Mouse (Mus musculus) macrophage (primary cell): ENCODE results near the gene Gm7271. TPM values are rescaled to one million over a fixed set of nuclear protein-coding genes. Genes with fewer than 3 reads are reported as not detected.

Experiments
- H3K27ac ChIP-seq: fragments of 350-480 bp; formaldehyde crosslinking; 2 replicates; pipeline ENCODE4 v1.9.0; 2021
- H3K36me3 ChIP-seq: fragments of 350-480 bp; formaldehyde crosslinking; 2 replicates; pipeline ENCODE4 v1.9.0; 2021; ENCODE audit errors: inconsistent target
- H3K4me3 ChIP-seq: fragments of 350-480 bp; formaldehyde crosslinking; 2 replicates; pipeline ENCODE4 v1.9.0; 2021; ENCODE audit errors: inconsistent target
- H3K79me2 ChIP-seq: fragments of 350-480 bp; formaldehyde crosslinking; 2 replicates; pipeline ENCODE4 v1.9.0; 2021; ENCODE audit errors: inconsistent target
- WGBS: methylation state at CpG from one replicate; pipeline ENCODE4 v1.1.7; 2026; ENCODE audit warnings: inconsistent platforms; ENCODE audit not compliant: missing documents; 5-methylcytosine and 5-hydroxymethylcytosine counted together
- polyA plus RNA-seq: library from polyadenylated mRNA; stranded (reverse); fragments of 250-400 nt; gene quantifications from 3 replicates; pipeline ENCODE4 v1.2.4, GENCODE M21; 2018; ENCODE audit warnings: inconsistent platforms
- total RNA-seq, 78 experiments: library from RNA; depleted of rRNA; stranded (reverse); fragments of 250-400 nt; gene quantifications; 1 replicate in 9 of 78; 2 replicates in 24 of 78; 3 replicates in 43 of 78; 4 replicates in 2 of 78; pipeline ENCODE4 v1.2.4; 2018; ENCODE audit warnings: inconsistent platforms in 56 of 78

The Gm7271 gene
- total RNA-seq (2018; cell fraction: chromatin; rRNA removed): not detected
- total RNA-seq (2018; cell fraction: cytosol; rRNA removed): not detected
- not detected for total RNA-seq (2018; cell fraction: nucleus; rRNA removed)
- polyA plus RNA-seq: not detected in 3 replicates

GRCm38 (mm10) chr5:76483811-76484210 lies at the start of gene Gm7271:
Gene Gm7271 (plus strand): TSS chr5:76484040.
- Histone ChIP-seq H3K36me3 (no peaks in the 10 kb centered on the region), H3K4me3 (no peak within 1 kb of the TSS), H3K79me2 (no peaks in the 10 kb centered on the region), H3K27ac (no peak within 1 kb of the TSS)
- 73% methylated on average over 5 of the region's 5 CpGs for WGBS

DNA sequence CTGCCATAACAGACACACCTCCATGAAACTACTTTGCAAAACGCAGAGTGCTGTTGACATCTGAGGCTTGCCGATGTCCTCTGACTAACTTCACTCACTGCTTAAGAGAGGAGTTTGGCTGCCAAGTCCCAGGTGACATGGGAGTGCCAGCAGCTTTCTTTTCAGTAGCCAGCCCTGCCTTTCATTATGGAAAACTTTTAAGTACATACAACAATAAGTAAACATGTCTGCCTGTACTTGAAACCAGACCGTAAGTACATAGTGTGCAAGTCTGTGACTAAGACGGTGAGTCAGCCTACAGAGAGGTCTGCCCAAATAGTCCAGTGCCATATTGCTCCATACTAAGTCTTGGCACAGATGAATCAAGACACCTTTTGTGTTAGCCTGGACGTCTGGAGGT lies 46.7 kb upstream of the Gm7271 start:
- Histone ChIP-seq H3K79me2 (no peaks in the 10 kb centered on the region), H3K36me3 (no peaks in the 10 kb centered on the region), H3K27ac (no peak overlapping the region), H3K4me3 (no peak overlapping the region)
- 88% methylated on average over 5 of the region's 5 CpGs for WGBS

- 57% methylated on average over 8 of the region's 8 CpGs for WGBS
These were observed 46.1 kb upstream of the Gm7271 start for GRCm38 (mm10) chr5:76437696-76438095.

GRCm38 (mm10) chr5:76441431-76441830 lies 42.4 kb upstream of the Gm7271 start:
- 80% methylated on average over 4 of the region's 4 CpGs for WGBS
- H3K4me3 ChIP-seq: no peak overlapping the region
- no peaks in the 10 kb centered on the region for H3K79me2 ChIP-seq
- H3K27ac ChIP-seq: no peak overlapping the region
- H3K36me3 ChIP-seq: no peaks in the 10 kb centered on the region

More at GRCm38 (mm10) chr5:76437696-76438095, 46.1 kb upstream of the Gm7271 start:
- no peaks in the 10 kb centered on the region for H3K79me2 ChIP-seq
- H3K4me3 ChIP-seq: no peak overlapping the region
- no peaks in the 10 kb centered on the region for H3K36me3 ChIP-seq
- H3K27ac ChIP-seq: no peak overlapping the region

- Histone ChIP-seq H3K36me3 (no peaks in the 10 kb centered on the region), H3K79me2 (no peaks in the 10 kb centered on the region), H3K27ac (no peak overlapping the region), H3K4me3 (no peak overlapping the region)
- WGBS: 95% methylated on average over 2 of the region's 2 CpGs
These were observed 8.9 kb upstream of the Gm7271 start for GRCm38 (mm10) chr5:76474931-76475330.

DNA sequence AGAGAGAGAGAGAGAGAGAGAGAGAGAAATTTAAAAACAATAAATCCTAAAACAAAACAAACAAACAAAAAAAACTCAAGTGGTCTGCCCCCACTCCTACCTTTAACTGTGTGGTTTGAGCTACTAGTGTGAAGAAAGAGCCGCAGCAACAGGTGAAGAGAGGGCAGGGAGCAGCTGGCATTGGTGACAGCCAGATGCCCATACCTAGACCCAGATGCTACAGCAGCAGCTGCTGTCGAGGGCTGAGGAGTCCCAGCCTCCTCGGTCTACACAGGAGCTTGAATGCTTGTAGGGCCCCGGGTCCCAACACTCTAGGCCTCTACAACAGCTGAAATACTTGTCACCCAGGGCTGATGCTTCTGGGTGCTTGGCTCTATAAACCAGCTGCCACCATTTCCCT lies 7.0 kb upstream of the Gm7271 start:
- 96% methylated on average over 4 of the region's 4 CpGs for WGBS
- Histone ChIP-seq H3K4me3 (no peak overlapping the region), H3K79me2 (no peaks in the 10 kb centered on the region), H3K36me3 (no peaks in the 10 kb centered on the region), H3K27ac (no peak overlapping the region)

DNA sequence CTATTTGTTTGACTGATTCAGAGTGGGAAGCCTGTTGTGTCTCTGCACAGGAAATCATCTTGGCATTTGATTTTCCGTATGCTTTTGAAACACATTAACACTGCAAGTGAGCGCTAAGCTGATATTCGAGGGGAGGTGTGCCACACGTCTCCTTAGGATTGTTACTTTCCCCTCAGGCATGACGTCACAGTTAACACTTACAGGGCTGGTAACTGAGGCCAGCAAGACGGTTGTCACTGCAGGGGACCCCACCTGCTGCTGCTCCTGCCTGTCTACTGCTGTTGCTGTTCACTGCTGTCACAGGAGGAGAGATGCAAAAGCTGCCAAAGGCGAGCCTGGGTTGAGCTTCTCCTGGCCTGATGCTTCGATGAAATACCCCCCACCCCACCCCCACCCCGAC lies 6.1 kb upstream of the Gm7271 start:
- WGBS: 69% methylated on average over 7 of the region's 9 CpGs
- H3K36me3 ChIP-seq: no peaks in the 10 kb centered on the region

DNA sequence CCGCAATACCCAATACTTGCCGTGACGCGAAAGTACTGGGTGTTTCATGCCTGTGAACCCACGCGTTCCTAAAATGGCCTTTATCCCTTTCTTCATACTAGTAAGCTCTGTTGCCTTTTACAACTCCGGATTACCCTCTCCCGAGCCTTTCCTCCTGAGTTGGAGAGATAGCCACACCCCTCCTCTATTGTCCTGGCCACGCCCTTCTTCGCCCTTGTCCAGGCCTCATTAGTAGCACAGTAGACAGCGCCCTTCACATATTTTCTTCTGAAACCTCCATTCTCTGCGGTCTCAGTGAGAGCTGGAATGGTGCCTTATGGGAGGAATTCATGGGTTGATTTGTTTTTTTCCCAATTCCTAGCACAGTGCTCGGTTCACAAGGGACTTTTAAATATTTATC lies 11.3 kb downstream of the Gm7271 start:
- Histone ChIP-seq H3K27ac (no peak overlapping the region), H3K4me3 (no peak overlapping the region), H3K79me2 (no peaks in the 10 kb centered on the region), H3K36me3 (no peaks in the 10 kb centered on the region)
- 96% methylated on average over 13 of the region's 13 CpGs for WGBS

More for the DNA sequence above, 6.1 kb upstream of the Gm7271 start:
- Histone ChIP-seq H3K79me2 (no peaks in the 10 kb centered on the region), H3K4me3 (no peak overlapping the region), H3K27ac (no peak overlapping the region)

GRCm38 (mm10) chr5:76522446-76522845 lies 38.6 kb downstream of the Gm7271 start:
- H3K4me3 ChIP-seq: no peak overlapping the region
- WGBS: no CpG with 5 or more reads among the region's 1 CpGs

DNA sequence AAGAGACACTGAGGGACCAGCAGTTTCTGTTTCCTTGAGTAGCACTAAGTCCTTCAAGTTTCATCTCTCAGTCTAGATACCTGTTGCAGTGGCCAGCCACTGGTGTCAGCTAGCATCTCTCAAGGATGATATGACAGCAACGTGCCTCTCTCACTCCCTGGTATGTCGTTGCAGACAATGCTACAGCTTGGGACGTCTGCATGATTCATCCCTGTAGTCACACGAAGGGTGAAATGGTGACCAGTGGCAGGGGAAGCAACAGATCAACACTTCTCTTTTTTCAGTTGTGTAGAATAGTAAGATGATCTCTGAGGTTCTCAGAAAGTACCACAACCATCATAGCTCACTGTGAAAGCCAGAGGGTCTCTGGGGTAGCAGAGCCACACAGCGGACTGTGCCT lies 40.8 kb downstream of the Gm7271 start:
- 21% methylated on average over 5 of the region's 5 CpGs for WGBS
- Histone ChIP-seq H3K4me3 (peak overlapping the region; percentile 7; the same call in 1 of the 2 replicates), H3K79me2 (peaks cover 2% of the 10 kb centered on the region), H3K36me3 (no peaks in the 10 kb centered on the region), H3K27ac (peak overlapping the region; percentile 90)

More at GRCm38 (mm10) chr5:76522446-76522845, 38.6 kb downstream of the Gm7271 start:
- no peaks in the 10 kb centered on the region for H3K79me2 ChIP-seq
- H3K27ac ChIP-seq: peak overlapping the region; percentile 75
- H3K36me3 ChIP-seq: no peaks in the 10 kb centered on the region

DNA sequence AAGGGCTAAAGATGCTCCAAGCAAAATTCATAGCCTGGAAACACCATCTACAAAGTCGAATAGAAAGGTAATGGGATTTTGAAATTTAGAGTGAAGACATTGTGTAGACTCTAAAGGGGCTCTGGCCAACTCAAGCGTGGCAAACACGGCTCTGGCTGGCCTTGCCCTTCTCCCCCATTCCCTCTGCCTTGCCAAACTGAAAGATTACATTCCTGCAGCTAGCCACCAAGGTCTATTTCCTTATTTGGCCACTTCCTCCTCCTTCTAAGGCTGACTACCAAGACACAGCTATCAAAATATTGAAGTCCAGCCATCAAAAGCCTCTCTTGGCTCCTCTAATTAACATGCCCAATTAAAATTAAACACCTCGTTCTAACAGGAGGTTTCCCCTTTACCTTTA lies 41.2 kb downstream of the Gm7271 start:
- H3K27ac ChIP-seq: peak overlapping the region; percentile 90
- peaks cover 6% of the 10 kb centered on the region for H3K79me2 ChIP-seq
- H3K4me3 ChIP-seq: no peak overlapping the region
- WGBS: 26% methylated on average over 4 of the region's 4 CpGs
- no peaks in the 10 kb centered on the region for H3K36me3 ChIP-seq

DNA sequence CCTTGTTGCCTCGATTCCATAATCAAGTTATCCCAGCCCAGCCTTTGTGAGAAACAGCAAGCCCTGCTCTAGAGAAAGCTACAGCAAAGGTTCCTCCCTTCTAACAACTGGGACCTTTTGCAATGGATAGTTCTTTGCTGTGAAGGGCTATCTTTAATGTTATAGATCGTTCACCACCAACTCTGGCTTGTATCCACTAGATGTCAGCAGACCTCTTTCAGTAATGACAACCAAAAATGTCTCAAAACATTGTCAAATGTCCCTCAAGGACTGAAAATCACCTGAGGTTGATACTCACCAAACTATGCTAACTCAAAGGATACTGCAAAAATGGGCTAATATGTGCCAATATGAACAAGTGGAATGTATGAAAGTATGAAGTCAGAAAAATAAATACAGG lies 42.0 kb downstream of the Gm7271 start:
- Histone ChIP-seq H3K4me3 (no peak overlapping the region), H3K27ac (peak overlapping the region; percentile 90), H3K36me3 (no peaks in the 10 kb centered on the region), H3K79me2 (peaks cover 14% of the 10 kb centered on the region)
- 34% methylated on average over 2 of the region's 2 CpGs for WGBS

DNA sequence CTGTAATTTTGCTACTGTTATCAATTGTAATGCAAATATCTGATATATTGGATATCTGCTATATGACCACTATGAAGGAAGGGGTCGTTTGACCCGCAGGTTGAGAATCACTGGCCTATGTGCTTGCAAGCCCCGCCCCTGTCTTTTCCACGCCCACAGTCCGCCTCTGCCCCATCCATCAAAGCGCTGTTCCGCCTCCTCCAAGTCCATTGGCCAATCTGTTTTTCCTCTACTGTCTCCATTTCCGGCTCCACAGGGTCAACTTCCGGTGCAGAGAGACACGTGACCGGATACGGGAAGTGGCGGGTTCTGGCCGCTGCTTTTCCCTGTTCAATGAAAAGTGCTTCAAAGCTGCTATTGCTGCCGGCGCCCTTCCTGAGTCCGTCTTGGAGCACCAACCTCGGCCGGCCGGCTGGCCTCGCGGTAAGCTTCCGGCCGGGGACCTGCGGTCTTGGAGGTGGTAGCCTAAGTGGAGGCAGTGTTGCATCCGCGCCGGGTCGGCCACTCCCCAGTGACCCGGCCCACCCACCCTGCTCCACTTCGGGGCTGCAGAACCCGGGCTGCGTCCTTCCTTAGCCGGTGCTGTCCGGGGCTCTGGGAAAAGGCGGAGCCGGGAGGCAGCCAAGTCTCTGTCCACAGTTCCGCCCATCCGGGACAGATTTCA lies 45.3 kb downstream of the Gm7271 start, which contains the start of gene Exoc1:
Exoc1 (plus strand) TSS at position 272 of the 664 bp plus-strand sequence.
- under 1% methylated on average over 39 of the region's 39 CpGs for WGBS
- Histone ChIP-seq H3K79me2 (peaks cover 47% of the 10 kb centered on the region), H3K27ac (peak within 1 kb of the TSS; percentile 47)

GRCm38 (mm10) chr5:76529704-76530066 lies 45.8 kb downstream of the Gm7271 start:
- Histone ChIP-seq H3K4me3 (peak overlapping the region; percentile 92), H3K27ac (peak overlapping the region; percentile 47), H3K79me2 (peaks cover 52% of the 10 kb centered on the region), H3K36me3 (peaks cover 21% of the 10 kb centered on the region; the same call in 1 of the 2 replicates)
- 8% methylated on average over 9 of the region's 9 CpGs for WGBS

More for the DNA sequence above, 45.3 kb downstream of the Gm7271 start, which contains the start of gene Exoc1:
- H3K36me3 ChIP-seq: peaks cover 16% of the 10 kb centered on the region; the same call in 1 of the 2 replicates
- H3K4me3 ChIP-seq: peak within 1 kb of the TSS; percentile 92

- 92% methylated on average over 6 of the region's 6 CpGs for WGBS
These were observed 49.3 kb downstream of the Gm7271 start for GRCm38 (mm10) chr5:76533186-76533585.

More at GRCm38 (mm10) chr5:76533186-76533585, 49.3 kb downstream of the Gm7271 start:
- peaks cover 57% of the 10 kb centered on the region for H3K79me2 ChIP-seq
- H3K4me3 ChIP-seq: no peak overlapping the region
- peaks cover 55% of the 10 kb centered on the region for H3K36me3 ChIP-seq
- H3K27ac ChIP-seq: no peak overlapping the region
